In the genomic region with DNA sequence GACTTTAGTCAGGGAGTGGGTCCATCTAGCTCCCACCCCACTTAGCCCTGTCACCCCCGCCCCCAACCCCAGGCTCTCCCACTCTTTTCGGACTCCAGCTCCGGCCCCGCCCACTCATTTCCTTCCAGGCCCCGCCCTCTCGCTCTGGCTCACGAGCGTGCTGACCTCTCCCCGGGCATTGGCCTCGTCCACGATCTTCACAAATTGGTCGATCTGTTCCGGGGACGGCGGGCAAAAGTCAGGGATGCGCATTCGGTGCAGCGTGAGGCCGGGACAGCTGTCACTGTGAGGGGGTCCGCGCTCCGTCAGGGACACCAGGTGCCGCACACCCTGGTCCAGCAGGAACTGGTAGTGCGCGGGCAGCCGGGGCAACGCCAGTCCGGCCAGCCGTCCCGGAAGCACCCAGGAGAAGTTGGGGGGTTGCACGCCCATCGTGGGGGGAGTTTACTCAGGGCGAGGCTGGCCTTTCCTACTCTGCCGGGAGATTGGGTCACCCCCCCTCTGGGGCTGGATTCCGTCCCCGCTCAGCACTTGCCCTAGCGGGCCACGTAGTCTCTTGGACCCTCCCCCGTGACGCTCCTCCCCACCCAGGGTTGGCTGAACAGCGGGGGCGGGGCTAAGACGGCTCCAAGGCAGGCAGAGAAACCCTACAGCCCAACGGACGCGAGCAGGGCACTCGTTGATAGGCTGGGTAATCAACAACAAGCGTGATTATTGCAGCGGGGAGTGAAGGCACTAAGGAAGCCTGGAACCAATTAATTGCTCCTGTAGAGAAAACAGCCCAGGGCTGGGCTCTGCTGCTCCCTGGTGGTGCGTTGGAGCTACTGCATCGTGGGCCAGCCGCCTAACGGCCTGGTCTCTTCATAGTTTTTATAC, we compare ENCODE assay signal across 8 mouse cellular contexts. TPM values are rescaled to one million over a fixed set of nuclear protein-coding genes. Genes with fewer than 3 reads are reported as not detected.
DNase-seq lines count a peak whose midpoint lies in the region; ATAC-seq lines count a peak whose summit lies in the region.

A gene (minus strand): TSS at position 512 of the 876 bp plus-strand sequence.

- peak within 1 kb of the TSS; percentile 61 for H3K9ac ChIP-seq in hindbrain, embryonic 12.5 days

- no peaks in the 10 kb centered on the region for H3K9me3 ChIP-seq in hindbrain, embryonic 12.5 days (replicated peaks)

- peak; percentile 99 for ATAC-seq in hindbrain, embryonic 12.5 days (ENCODE audit: low FRiP score)

- H3K27me3 ChIP-seq in hindbrain, embryonic 12.5 days, result no peaks in the 10 kb centered on the region

- peak within 1 kb of the TSS; percentile 60 for H3K4me3 ChIP-seq in hindbrain, embryonic 12.5 days

- under 1% methylated on average over 53 of the region's 53 CpGs for WGBS in hindbrain, embryonic 12.5 days

- H3K36me3 ChIP-seq in hindbrain, embryonic 12.5 days, result no peaks in the 10 kb centered on the region

- peak within 1 kb of the TSS; percentile 60 for H3K27ac ChIP-seq in hindbrain, embryonic 12.5 days

- peak; percentile 99 for DNase-seq in NIH3T3 (ENCODE audit: low read depth)
- peak; percentile 97 for DNase-seq in cerebellum, postnatal 10 days
- DNase-seq in frontal cortex, postnatal 10 days (ENCODE audit: low spot score in 2 of 2), result peak; percentile 90 to 92
- DNase-seq in layer of hippocampus, postnatal 14 days (ENCODE audit: low spot score in 2 of 2), result peak; percentile 90 to 95
- DNase-seq in lung, postnatal 14 days, result peak; percentile 97
- peak; percentile 76 for DNase-seq in retina, adult 2 months (ENCODE audit: low read depth, low spot score)
- DNase-seq in thymus, postnatal 36 days, result peak; percentile 92 to 94

- no peaks in the 10 kb centered on the region for H3K4me1 ChIP-seq in hindbrain, embryonic 12.5 days

- peak within 1 kb of the TSS; percentile 63 for H3K4me2 ChIP-seq in hindbrain, embryonic 12.5 days (replicated peaks)

RNA-seq across cellular contexts. Expression of the gene that starts here (rescaled TPM):
- polyA plus RNA-seq in hindbrain, embryonic 12.5 days (2016; fragmentation: Nextera tagmentation; extraction: Ambion mirVana), result 7.9 and 8.6 TPM in 2 replicates
- 1 to 10 TPM; 5.2 to 7.0 TPM for total RNA-seq in layer of hippocampus, postnatal 14 days (2021)

Comparison
In these comparisons a context has a peak if more than half of its experiments do, and no peak if none do; other contexts are left out.
1. Peak in every context shown above with its lines: DNase-seq, ATAC-seq, H3K4me3 ChIP-seq and H3K27ac ChIP-seq.